Comparison of ENCODE assay signal across 8 mouse cellular contexts in the genomic region with DNA sequence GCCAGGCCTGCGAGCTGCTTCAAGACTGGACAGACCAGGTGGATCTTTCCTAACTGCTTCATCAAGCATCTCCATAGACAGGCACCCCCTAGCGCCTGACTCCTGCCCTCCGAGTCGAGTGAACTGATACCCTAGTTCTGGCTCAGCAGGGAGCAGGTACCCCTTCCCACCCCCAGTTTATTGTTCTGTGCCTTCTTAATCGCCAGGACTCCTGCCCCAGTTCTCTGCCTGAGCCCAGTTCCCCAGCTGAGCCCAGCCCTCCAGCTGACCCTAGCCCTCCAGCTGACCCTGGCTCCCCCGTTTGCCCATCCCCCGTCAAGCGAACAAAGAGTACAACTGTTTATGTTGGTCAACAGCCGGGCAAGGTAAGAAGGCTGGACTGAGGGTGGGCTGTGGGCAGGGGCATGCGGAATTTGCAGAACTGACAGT. TPM values are rescaled to one million over a fixed set of nuclear protein-coding genes. Genes with fewer than 3 reads are reported as not detected.
DNase-seq lines count a peak whose midpoint lies in the region; ATAC-seq lines count a peak whose summit lies in the region.

No protein-coding gene starts in this region.

- H3K4me3 ChIP-seq in forebrain, embryonic 10.5 days = peak overlapping the region; percentile 96
- H3K4me3 ChIP-seq in liver, embryonic 13.5 days (replicated peaks) = peak overlapping the region; percentile 96

- no peak for ATAC-seq in liver, embryonic 13.5 days (ENCODE audit: low read depth)

- WGBS in forebrain, embryonic 10.5 days = 10% methylated on average over 10 of the region's 10 CpGs
- 13% methylated on average over 10 of the region's 10 CpGs for WGBS in liver, embryonic 13.5 days (ENCODE audit: insufficient replicate concordance)

- peak overlapping the region; percentile 94 for H3K4me2 ChIP-seq in liver, embryonic 13.5 days

- peaks cover 56% of the 10 kb centered on the region for H3K36me3 ChIP-seq in forebrain, embryonic 10.5 days (replicated peaks)
- peaks cover 51% of the 10 kb centered on the region for H3K36me3 ChIP-seq in liver, embryonic 13.5 days

- peaks cover 7% of the 10 kb centered on the region; the same call in 1 of the 2 replicates for H3K9me3 ChIP-seq in forebrain, embryonic 10.5 days
- H3K9me3 ChIP-seq in liver, embryonic 13.5 days (replicated peaks) = no peaks in the 10 kb centered on the region

- peak overlapping the region; percentile 99 for H3K27ac ChIP-seq in forebrain, embryonic 10.5 days
- peak overlapping the region; percentile 94 for H3K27ac ChIP-seq in liver, embryonic 13.5 days

- H3K9ac ChIP-seq in liver, embryonic 13.5 days = peak overlapping the region; percentile 97

- DNase-seq in cerebellum, adult 11 months = peak; percentile 44
- no peak for DNase-seq in cerebellum, adult 8-10 months
- peak; percentile 76 for DNase-seq in 416B (ENCODE audit: low read depth)
- no peak for DNase-seq in forebrain, embryonic 10.5 days (ENCODE audit: extremely low spot score, low spot score)
- no peak for DNase-seq in liver, embryonic 13.5 days
- DNase-seq in thymus, postnatal 0 days (ENCODE audit: low spot score) = peak; percentile 25
- no peak for DNase-seq in kidney, postnatal 4 days
- no peak for DNase-seq in urinary bladder, postnatal 25 days (ENCODE audit: low spot score)

- peaks cover 67% of the 10 kb centered on the region for H3K4me1 ChIP-seq in forebrain, embryonic 10.5 days
- peaks cover 78% of the 10 kb centered on the region for H3K4me1 ChIP-seq in liver, embryonic 13.5 days (replicated peaks)

- no peaks in the 10 kb centered on the region for H3K27me3 ChIP-seq in forebrain, embryonic 10.5 days (ENCODE audit: poor library complexity, severe bottlenecking)
- no peaks in the 10 kb centered on the region for H3K27me3 ChIP-seq in liver, embryonic 13.5 days

RNA-seq across cellular contexts. Expression of gene Cdt1, which starts 1.1 kb away (rescaled TPM):
- 73.2 and 79.8 TPM in 2 replicates for polyA plus RNA-seq in forebrain, embryonic 10.5 days (2016; fragmentation: Nextera tagmentation; extraction: Ambion mirVana)
- polyA plus RNA-seq in liver, embryonic 13.5 days (2015; fragmentation: Nextera tagmentation; extraction: Ambion mirVana) = 60.6 and 64.3 TPM in 2 replicates
- 50.6 and 51.1 TPM in 2 replicates for polyA plus RNA-seq in thymus, postnatal 0 days (2015; fragmentation: Nextera tagmentation; extraction: Ambion mirVana)

RNA-seq across cellular contexts. Expression of gene Aprt, which starts 7.8 kb away (rescaled TPM):
- polyA plus RNA-seq in forebrain, embryonic 10.5 days (2016; fragmentation: Nextera tagmentation; extraction: Ambion mirVana) = 313 and 321 TPM in 2 replicates
- 198 and 218 TPM in 2 replicates for polyA plus RNA-seq in liver, embryonic 13.5 days (2015; fragmentation: Nextera tagmentation; extraction: Ambion mirVana)
- polyA plus RNA-seq in thymus, postnatal 0 days (2015; fragmentation: Nextera tagmentation; extraction: Ambion mirVana) = 173 and 174 TPM in 2 replicates

RNA-seq across cellular contexts. Expression of gene Piezo1, which starts 17.8 kb away (rescaled TPM):
- 6.1 and 8.8 TPM in 2 replicates for polyA plus RNA-seq in forebrain, embryonic 10.5 days (2016; fragmentation: Nextera tagmentation; extraction: Ambion mirVana)
- 13.9 and 14.2 TPM in 2 replicates for polyA plus RNA-seq in liver, embryonic 13.5 days (2015; fragmentation: Nextera tagmentation; extraction: Ambion mirVana)
- polyA plus RNA-seq in thymus, postnatal 0 days (2015; fragmentation: Nextera tagmentation; extraction: Ambion mirVana) = 5.2 and 6.9 TPM in 2 replicates

RNA-seq across cellular contexts. Expression of gene Galns, which starts 42.4 kb away (rescaled TPM):
- polyA plus RNA-seq in forebrain, embryonic 10.5 days (2016; fragmentation: Nextera tagmentation; extraction: Ambion mirVana) = 4.6 and 5.5 TPM in 2 replicates
- polyA plus RNA-seq in liver, embryonic 13.5 days (2015; fragmentation: Nextera tagmentation; extraction: Ambion mirVana) = 4.0 and 4.4 TPM in 2 replicates
- 10.5 and 11.7 TPM in 2 replicates for polyA plus RNA-seq in thymus, postnatal 0 days (2015; fragmentation: Nextera tagmentation; extraction: Ambion mirVana)

RNA-seq across cellular contexts. Expression of gene Trappc2l, which starts 42.5 kb away (rescaled TPM):
- polyA plus RNA-seq in forebrain, embryonic 10.5 days (2016; fragmentation: Nextera tagmentation; extraction: Ambion mirVana) = 41.0 and 44.1 TPM in 2 replicates
- 23.2 and 26.7 TPM in 2 replicates for polyA plus RNA-seq in liver, embryonic 13.5 days (2015; fragmentation: Nextera tagmentation; extraction: Ambion mirVana)
- polyA plus RNA-seq in thymus, postnatal 0 days (2015; fragmentation: Nextera tagmentation; extraction: Ambion mirVana) = 52.9 and 56.9 TPM in 2 replicates

Comparison
In these comparisons a context has a peak if more than half of its experiments do, and no peak if none do; other contexts are left out.
1. DNase-seq: peak in cerebellum, adult 11 months (single experiment), 416B (single experiment) and thymus, postnatal 0 days (single experiment); none in cerebellum, adult 8-10 months (single experiment), forebrain, embryonic 10.5 days (single experiment), liver, embryonic 13.5 days (single experiment), kidney, postnatal 4 days (0 of 2) and urinary bladder, postnatal 25 days (single experiment).